Mouse (Mus musculus) kidney, adult 2 months (tissue): Measurements from ENCODE around the gene Tex10.
A peak's percentile ranks its signal among the peaks of the same experiment; 100 is the strongest.

Experiments used
- CTCF ChIP-seq: fragments of 200-500 bp; conservative IDR thresholded peaks from 2 replicates; pipeline ENCODE4 v1.5.1; 2011; ENCODE audit warnings: low read depth, mild to moderate bottlenecking, control low read depth, low read length, moderate library complexity, mixed read lengths; ENCODE audit not compliant: insufficient read depth, insufficient read length
- POLR2A ChIP-seq: fragments of 200-500 bp; IDR thresholded peaks from one replicate; pipeline ENCODE4 v1.6.1; 2011; ENCODE audit warnings: low read depth, low read length, control low read depth

GRCm38 (mm10) chr4:48481287-48481686 is 8.0 kb upstream of the Tex10 start:
- peak; percentile 46; the same call in 1 of the 2 replicates for TF ChIP-seq CTCF
- no peak for TF ChIP-seq POLR2A
